Mouse (Mus musculus): Measurements from ENCODE around the gene Abca7.
A peak's percentile ranks its signal among the peaks of the same experiment; 100 is the strongest.

Abca7 gene

DNA sequence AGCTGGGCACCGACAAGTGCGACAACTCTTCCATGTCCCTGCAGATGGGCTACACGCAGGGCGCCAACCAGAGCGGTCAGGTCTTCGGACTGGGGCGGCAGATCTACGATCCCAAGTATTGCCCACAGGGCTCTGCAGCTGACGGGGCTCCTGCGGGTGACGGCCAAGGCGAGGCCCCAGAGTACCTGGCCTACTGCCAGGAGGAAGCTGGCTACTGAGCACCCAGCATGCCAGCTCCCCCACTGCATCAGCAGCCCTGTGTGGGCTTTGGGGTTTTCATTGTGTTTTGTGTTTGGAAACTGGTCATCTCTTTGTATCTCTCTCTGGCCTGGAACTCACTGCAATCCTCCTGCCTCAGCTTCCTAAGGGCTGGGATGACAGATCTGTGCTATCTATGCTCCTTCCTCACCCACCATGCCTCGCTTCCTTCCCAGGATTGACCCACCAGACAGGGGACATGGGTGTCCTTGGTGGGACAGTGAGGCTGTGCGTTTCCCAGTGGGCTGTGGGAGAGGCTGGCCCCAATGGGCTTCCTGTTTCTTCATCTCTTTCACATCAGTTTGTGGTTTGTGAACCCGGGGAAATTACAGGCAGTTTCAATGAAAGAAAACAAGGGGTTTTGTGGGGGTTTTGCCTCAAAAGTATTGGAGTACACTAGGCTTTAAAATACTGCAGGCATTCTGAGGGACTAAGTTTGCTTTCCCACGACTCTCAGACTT lies 1.7 kb upstream of the Abca7 start:
- peak; percentile 53 for DNase-seq (ENCODE audit: low spot score)

DNA sequence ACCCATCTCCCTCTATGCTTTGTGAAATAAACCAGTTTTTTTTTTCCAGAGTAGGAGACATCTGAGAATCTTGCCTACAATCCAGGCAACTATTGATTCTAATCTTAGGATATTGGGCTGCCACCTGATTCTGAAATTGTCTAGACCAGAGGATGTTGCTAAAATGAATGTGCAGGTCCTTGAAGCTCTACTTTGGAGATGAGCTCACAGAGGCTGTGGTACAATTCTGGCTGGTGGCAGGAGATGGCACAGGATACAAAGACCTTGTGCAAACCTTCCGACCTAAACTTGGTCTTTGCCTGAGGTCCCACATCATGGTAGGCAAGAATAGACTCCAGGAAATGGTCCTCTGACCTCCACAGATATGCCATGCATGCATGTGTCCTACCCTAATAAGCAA lies 658 bp upstream of the Abca7 start:
- DNase-seq (ENCODE audit: low spot score), result no peak

DNA sequence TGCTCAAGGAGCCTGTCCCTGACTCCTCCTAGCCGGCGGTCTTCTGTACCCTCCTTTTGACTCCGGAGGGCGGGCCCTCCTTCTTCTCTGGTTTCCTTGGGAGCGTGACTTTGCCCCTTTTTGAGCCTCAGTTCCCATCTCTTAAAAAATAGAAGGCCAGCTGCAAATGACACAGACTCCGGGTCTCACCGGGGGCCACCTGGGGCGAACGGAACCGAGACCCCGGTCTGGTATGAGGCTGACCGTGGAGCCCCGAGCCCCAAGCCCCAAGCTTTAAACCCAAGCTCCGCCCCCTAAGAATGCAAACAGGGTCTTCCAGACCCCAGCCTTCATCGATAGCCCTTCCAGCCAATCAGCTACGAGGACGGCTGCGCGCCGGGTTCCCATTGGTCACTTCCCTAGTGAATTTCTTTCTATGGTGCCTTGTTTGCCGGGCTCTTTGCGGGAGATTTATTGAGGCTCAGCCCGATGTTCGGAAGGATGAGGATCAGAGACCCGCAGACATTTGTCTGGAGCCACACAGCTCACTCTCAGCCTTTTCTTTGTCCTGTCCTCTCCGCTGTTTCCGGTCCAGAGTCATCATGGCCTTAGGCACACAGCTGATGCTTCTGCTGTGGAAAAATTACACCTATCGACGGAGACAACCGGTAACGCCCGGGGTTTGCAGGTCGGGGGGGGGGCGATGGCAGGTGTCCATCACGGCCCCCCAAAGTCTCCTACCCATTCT lies 903 bp downstream of the Abca7 start:
- DNase-seq (ENCODE audit: low spot score), result no peak

DNA sequence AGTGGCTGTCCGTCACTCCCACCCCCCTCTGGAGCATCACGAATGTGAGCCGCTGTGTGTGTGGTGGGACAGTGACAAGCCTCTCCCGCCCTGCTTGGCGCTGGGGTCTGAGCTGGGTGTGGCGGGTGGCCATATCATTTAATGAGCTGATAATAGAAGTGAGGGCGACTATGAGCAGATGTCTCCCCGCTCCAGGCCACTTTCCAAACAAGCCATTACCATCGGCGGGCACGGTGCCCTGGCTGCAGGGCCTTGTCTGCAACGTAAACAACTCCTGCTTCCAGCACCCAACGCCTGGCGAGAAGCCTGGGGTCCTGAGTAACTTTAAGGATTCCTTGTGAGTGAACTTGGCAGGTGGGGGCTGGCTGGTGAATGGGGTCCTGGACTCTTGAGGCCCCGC lies 1.5 kb downstream of the Abca7 start:
- no peak for DNase-seq (ENCODE audit: low spot score)

DNA sequence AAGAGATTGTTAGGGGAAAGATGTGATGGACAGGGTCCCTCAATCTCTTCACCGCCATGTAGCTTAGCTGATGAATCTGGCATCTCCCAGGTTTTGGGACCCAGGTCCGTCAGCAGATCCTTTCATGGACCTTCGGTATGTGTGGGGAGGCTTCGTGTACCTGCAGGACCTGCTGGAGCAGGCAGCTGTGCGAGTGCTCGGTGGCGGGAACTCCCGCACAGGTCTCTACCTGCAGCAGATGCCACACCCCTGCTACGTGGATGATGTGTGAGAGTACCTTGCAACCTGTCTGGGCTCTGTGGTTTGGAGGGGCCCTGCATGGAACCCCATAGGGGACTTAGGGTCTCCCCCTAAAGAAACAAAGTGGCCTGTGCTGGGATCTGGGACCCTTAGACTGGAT lies 5.7 kb downstream of the Abca7 start:
- no peak for DNase-seq (ENCODE audit: low spot score)

DNA sequence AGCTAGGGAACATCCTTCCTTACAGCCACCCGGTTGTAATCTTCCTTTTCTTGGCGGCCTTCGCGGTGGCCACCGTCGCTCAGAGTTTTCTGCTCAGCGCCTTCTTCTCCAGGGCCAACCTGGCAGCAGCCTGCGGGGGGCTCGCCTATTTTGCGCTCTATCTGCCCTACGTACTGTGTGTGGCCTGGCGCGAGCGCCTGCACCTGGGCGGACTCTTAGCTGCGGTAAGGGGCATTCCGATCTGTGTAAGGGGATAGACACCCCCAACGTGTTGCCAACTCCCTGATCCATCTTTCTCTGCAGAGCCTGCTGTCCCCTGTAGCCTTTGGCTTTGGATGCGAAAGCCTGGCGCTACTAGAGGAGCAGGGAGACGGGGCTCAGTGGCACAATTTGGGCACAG lies 6.5 kb downstream of the Abca7 start:
- no peak for DNase-seq (ENCODE audit: low spot score)

DNA sequence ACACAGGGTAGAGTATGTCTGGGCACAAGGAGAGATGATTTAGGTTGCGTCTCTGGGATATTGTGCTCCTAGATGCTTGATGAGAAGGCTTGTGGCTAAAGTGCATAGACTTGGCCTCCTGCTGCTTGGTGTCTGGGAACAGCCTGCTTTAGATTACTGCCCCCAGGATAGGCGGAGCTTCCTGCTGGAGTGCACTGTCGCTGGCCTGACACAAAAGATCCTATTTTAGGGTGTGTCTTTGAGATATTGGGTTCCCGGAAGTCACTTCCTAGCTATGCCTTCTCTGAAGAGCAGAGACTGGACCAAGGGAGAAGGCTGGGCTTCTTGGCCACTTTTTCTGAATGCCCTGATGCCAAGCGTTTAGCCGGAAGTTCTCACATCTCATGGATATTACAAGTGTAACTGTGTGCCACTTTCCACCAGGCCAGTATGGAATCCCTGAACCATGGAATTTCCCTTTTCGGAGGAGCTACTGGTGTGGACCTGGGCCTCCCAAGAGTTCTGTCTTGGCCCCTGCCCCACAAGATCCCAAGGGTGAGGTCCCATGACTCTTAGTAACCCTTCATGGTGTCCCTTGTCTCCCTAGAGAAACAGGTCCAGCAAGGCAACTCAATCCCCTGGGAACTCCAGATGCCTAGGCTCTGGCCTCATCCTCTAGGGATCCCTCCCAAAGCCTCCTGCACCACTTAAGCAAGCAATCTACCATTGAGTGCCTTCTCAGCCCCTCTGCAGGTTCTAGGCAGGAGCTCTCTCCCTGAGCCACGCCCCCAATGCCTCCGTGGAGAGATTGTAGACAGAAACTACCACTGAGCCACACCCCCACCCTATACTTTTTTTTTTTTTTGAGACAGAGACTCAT lies 7.3 kb downstream of the Abca7 start:
- no peak for DNase-seq (ENCODE audit: low spot score)

DNA sequence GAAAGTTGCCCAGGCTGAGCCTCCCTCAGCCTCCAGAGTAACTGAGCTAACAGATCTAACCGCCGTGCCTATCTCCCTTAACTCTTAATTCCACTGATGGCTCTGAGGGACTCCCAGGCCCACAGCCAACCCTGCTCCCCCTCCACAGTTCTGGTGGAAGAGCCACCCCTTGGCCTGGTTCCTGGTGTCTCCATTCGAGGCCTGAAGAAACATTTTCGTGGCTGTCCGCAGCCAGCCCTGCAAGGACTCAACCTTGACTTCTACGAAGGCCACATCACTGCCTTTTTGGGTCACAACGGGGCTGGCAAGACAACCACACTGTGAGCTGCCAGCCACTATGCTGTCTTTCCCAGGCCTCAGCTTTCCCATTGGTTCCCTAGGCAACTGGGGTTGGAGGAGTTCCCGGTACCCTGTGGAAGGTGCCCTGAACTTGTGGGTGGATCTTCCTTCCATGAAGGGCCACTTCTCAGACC lies 8.0 kb downstream of the Abca7 start:
- no peak for DNase-seq (ENCODE audit: low spot score)

DNA sequence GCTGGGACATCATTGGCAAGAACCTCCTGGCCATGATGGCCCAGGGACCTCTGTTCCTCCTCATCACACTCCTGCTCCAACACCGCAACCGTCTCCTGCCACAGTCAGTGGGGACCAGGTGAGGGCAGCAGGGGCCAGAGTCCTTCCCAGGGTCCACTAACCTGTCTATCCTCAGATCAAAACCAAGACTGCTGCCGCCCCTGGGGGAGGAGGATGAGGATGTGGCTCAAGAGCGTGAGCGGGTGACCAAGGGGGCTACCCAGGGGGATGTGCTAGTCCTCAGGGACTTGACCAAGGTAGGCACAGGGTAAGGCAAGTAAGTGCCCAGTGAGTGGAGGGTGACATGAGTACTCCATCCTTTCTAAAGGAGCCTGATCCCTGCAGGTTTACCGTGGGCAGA lies 15.4 kb downstream of the Abca7 start:
- no peak for DNase-seq (ENCODE audit: low spot score)

DNA sequence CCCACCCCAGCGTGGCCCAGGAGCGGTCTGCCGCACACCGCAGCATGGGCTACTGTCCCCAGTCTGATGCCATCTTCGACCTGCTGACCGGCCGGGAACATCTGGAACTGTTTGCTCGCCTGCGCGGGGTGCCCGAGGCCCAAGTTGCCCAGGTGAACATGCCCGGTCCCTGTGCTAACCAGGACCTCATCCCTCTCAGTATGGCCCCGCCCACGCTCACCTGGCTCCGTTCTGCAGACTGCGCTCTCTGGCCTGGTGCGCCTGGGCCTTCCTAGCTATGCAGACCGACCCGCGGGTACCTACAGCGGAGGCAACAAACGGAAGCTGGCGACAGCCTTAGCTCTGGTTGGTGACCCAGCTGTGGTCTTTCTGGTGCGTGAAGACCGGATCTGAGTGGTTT lies 17.3 kb downstream of the Abca7 start:
- DNase-seq (ENCODE audit: low spot score), result no peak

DNA sequence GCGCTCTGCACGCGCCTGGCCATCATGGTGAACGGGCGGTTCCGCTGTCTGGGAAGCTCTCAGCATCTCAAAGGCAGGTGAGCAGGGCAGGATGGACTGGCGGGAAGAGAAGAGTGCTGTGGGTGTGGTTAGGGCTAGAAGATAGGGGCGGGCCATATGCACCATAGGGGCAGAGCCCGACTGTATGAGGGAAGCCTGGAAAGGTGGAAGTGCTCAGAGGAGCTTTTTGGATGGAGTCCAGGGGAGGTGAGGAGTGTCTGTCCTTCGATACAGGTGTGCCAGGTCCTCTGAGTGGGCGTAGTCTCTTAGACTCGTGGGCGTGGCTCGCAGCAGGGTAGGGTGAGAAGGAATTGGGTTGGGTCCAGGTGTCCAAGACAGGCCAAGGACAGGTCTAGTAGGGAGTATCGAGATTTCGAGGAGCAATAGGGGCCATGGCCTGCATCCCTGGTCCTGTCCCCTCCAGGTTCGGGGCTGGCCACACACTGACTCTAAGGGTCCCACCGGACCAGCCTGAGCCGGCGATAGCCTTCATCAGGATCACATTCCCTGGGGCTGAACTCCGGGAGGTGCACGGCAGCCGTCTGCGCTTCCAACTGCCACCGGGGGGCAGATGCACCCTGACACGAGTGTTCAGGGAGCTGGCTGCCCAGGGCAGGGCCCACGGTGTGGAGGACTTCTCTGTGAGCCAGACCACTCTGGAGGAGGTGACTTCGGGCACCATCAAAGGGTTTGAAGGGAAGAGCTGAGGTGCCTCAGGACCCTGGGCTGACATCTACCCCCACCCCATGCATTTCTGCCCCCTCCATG lies 18.4 kb downstream of the Abca7 start:
- no peak for DNase-seq (ENCODE audit: low spot score)

DNA sequence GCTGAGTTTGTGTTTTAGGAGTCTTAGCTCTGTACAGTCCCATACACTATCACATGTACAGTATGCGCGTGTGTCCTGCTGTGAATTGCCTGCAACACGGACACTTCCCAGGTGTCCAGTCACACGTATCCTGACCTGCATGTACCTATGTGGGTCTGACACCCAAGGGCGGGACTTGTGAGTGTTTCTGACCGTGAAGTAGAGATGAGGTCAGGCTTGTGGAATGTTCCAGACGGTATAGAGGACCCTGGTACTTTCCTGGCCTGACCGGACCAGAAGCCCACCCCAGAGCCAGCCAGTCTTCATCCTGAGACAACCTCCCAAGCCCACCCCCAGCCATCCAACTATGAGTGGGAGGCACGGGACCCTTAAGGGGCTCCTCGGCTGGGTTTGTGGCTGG lies 19.3 kb downstream of the Abca7 start:
- DNase-seq (ENCODE audit: low spot score), result no peak

DNA sequence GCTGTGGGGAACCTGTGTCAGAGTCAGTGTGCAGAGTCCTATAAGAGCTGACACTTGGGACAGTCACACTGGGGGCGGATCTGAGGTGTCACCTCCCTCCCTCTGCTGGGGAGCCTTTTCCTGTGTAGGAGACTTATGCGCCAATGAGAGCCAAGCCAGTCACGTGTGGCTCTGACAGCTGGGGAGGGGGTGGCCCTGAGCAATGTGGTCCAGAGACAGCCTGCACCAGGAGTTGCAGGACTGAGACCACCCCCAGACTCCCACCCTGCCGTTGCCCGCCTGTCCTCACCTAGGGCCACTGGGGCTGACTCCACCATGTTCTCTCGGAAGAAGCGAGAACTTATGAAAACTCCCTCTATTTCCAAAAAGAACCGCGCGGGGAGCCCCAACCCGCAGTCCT lies 20.2 kb downstream of the Abca7 start, which contains the start of gene Arhgap45:
Arhgap45 (plus strand) TSS at position 143 of the 400 bp plus-strand sequence.
- DNase-seq (ENCODE audit: low spot score), result peak; percentile 92

DNA sequence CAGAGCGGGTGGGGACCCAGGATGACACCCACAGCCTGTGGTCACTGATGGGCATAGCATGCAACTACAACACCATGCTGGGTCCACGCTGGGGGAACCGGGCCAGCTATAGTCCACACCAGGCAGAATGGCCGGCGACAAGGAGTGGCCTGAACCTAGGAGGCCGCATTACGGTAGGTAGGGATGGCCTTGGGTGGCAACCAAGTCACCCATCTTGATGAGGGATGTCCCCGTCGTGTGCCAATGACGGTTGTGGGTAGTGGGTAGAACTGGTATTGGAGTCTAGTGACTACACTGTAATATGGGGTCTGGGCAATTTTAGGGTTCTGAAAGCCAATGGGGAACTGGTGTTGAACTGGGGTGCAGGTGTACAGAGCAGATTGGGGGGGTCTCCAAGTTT lies 20.6 kb downstream of the Abca7 start:
- peak; percentile 47 for DNase-seq (ENCODE audit: low spot score)

DNA sequence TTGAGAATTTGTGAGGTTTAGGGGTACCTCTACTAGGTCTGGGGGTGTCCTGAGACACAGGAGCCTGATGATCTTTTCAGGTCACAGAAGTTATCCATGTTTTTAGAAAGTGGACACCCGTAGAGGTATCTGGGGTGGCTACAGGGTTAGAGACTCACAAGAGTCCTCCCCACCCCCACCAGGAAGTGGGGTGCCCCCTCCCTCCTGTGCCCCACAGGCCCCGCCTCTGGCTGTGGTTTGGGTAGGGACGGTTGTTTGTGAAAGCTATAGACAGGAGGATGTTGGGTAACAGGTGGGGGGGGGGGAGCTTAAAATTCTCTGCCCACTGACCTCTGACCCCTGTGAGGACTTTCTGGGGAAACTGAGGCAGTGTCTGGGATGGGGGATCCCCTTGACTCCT lies 21.1 kb downstream of the Abca7 start:
- peak; percentile 95 for DNase-seq (ENCODE audit: low spot score)

DNA sequence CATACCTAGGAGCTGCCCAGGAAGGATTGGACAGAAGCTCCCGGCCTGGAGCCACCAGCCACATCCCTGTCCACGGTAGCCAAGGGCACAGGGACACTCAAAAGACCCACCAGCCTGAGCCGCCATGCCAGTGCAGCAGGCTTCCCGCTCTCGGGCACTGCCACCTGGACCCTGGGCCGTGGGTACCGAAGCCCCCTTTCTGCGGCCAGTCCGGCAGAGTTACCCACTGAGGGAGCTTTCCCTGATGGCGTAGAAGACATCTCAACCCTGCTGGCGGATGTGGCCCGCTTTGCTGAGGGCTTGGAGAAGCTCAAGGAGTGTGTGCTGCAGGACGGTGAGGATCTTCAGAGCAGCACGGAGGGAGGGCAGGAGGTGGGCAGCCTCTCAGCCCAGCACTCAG lies 21.5 kb downstream of the Abca7 start:
- DNase-seq (ENCODE audit: low spot score), result peak; percentile 61

DNA sequence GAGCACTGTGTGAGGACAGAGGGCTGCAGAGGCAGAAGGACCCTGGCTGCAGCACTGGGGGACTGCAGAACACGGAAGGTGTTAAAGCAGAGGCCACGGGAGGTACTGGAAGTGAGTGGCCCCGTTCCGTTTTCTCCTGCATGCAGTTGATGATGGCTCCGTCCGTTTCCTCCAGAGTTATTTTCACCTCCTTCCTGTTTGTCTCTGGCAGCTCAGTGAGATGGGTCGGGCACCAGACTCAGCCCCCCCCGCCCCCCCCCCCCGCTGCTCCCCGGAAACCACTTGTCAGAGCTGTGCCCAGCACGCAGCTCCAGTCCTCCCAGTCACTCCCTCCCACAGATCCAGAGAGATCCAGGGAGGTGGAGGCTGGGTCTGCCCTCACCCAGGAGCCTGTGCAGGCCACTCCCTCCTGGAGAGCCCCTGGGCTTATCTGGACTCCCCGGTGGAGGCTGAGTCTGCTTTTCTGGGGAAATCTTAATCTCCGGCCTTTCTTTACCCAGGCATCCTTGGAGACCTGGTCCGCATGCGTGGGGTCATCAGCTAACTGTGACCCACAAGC lies 22.5 kb downstream of the Abca7 start:
- peak; percentile 73 for DNase-seq (ENCODE audit: low spot score)

DNA sequence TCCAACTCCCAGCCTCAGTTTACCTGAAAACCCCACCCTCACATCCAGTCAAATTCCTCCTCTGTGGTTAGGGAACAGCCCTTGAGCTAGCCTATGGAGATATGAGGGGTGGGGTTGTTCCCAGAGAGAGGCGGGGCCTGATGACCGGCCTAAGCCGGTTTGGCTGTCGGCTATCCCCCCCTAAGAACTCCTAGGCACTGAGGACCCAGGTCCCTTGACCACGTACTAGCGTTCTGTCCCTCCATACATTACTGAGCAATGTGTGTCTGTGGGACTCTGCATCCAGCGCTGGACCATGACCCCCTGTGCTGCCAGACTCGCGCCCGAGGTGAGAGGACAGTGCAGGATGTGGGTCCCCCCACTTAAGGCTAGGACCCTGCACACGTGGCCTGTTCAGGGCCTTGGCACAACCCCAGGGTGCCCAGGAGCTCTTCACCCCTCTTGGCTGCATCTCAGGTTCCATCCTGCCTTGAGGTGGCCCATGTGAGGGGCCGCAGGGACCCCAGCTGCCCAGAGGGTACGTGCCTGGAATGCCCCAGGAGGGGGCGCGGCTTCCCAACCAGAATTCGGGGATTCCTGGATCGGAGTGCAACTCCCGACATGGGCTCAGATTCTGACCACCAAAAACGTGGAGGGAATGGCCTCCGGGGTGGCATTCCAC lies 23.3 kb downstream of the Abca7 start:
- no peak for DNase-seq (ENCODE audit: low spot score)

DNA sequence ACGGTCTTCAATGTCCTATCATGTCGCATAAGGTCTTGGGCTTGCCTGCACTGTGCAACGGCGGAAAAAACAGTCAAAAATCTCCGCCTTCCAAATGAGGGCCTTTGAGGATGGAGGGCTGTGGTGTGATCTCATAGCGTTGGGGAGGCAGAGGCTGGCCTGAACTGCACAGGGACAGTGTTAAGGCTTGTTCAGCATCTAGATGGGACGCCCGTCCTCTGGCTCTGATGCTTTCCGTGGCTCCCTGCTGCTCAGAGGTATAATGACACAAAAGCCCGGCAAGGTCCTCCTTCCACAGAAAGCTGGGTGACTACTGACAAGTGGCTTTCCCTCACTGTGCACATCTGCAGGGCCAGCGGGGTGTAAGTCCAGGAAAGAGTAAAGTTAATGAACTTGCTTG lies 23.9 kb downstream of the Abca7 start:
- DNase-seq (ENCODE audit: low spot score), result no peak

DNA sequence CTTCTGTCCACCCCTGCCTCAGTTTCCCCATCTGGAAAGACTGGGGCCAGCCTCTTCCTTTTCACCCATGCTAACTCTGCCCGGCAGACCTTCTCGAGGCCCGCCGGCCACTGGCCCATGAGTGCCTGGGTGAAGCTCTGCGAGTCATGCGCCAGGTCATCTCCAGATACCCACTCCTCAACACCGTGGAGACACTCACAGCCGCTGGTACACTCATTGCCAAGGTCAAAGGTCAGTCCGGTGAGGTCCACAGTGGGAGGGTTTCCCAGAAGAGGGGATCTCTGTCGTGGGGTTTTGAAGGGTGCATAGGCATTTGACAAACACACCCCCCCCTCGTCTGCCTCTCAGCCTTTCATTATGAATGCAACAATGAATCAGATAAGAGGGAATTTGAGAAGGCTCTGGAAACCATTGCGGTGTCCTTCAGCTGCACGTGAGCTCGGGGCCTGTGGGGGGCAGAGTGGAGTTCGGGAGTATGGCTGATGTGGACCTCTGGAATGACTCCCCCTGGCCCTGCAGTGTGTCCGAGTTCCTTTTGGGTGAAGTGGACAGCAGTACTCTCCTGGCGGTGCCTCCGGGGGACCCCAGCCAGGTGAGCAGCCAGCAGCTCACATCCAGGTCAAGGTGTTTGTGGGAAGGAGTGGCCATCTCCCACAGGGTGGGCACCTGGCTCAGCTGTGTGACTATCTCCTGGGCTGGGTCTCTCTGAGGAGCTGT lies 24.5 kb downstream of the Abca7 start:
- DNase-seq (ENCODE audit: low spot score), result no peak
